9 mouse cellular contexts compared by ENCODE assay signal in the genomic region with DNA sequence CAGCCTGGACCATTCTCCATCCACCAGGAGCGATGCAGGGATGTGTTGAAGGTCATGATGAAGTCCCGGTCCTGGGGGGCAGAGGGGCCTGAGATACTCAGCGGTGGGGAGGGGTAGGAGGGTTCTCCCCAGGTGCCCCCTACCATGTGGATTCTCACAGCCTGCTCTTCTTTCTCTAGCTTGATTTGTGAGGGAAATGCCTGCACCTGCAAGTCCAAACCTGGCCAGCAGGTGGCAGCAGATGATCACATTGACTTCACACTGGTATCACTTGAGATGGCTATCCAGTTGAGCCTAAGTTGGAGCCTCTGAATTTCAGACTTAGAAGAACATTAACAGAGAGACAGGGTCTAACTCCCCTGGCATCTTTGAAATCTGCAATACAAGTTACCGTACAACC. TPM values are rescaled to one million over a fixed set of nuclear protein-coding genes. Genes with fewer than 3 reads are reported as not detected.
DNase-seq lines count a peak whose midpoint lies in the region; ATAC-seq lines count a peak whose summit lies in the region.
"Had no signal": no experiment of that assay in that cellular context is flagged by ENCODE, and none has a peak within 500 bp of the region (broad histone marks: within the 10 kb centered on the region; RNA-seq: fewer than 3 reads in every experiment).

No protein-coding gene starts in this region.

- ATAC-seq in embryonic facial prominence, embryonic 14.5 days (ENCODE audit: low read depth): no peak
- ATAC-seq in neutrophil, adult 5-6 weeks (ENCODE audit: extremely low read depth, insufficient number of reproducible peaks, low FRiP score, poor library complexity, severe bottlenecking): peak; percentile 64

- DNase-seq in B cell, adult 2 months: peak; percentile 88
- peak; percentile 75 to 77 for DNase-seq in adrenal gland, postnatal 4 days (ENCODE audit: low spot score in 2 of 2)
- DNase-seq in embryonic facial prominence, embryonic 14.5 days (ENCODE audit: low spot score): peak; percentile 75
- peak; percentile 50 to 76 for DNase-seq in heart, adult 9 months (ENCODE audit: low spot score in 2 of 2)
- DNase-seq in kidney, postnatal 36 days: peak; percentile 85 to 93
- DNase-seq in lung, adult 18-20 months: peak; percentile 74 to 75
- DNase-seq in testis, postnatal 14 days (ENCODE audit: low spot score): peak; percentile 66

- no peaks in the 10 kb centered on the region for H3K4me1 ChIP-seq in embryonic facial prominence, embryonic 14.5 days (ENCODE audit: control insufficient read depth, insufficient read depth, low read length)

- H3K27me3 ChIP-seq in embryonic facial prominence, embryonic 14.5 days (replicated peaks; ENCODE audit: control insufficient read depth, insufficient read depth, low read length): no peaks in the 10 kb centered on the region
- H3K27me3 ChIP-seq: embryonic facial prominence, embryonic 12.5 days had no signal

- no peak overlapping the region for H3K4me2 ChIP-seq in embryonic facial prominence, embryonic 14.5 days (ENCODE audit: low read depth, low read length)
- H3K4me2 ChIP-seq: embryonic facial prominence, embryonic 12.5 days had no signal

- no peak overlapping the region for H3K27ac ChIP-seq in embryonic facial prominence, embryonic 14.5 days (replicated peaks; ENCODE audit: low read depth, low read length)
- H3K27ac ChIP-seq: embryonic facial prominence, embryonic 12.5 days had no signal

- no peak overlapping the region for H3K4me3 ChIP-seq in embryonic facial prominence, embryonic 14.5 days (ENCODE audit: low read depth, low read length)
- H3K4me3 ChIP-seq: embryonic facial prominence, embryonic 12.5 days had no signal

- no peak overlapping the region for H3K9ac ChIP-seq in embryonic facial prominence, embryonic 14.5 days (ENCODE audit: low read depth, low read length)
- H3K9ac ChIP-seq: embryonic facial prominence, embryonic 12.5 days had no signal

- 0 out of 2 replicates have a peak, but pooled peaks cover 3% of the 10 kb centered on the region for H3K36me3 ChIP-seq in embryonic facial prominence, embryonic 14.5 days (ENCODE audit: control insufficient read depth, insufficient read depth, low read length)

- 48% methylated on average over 4 of the region's 4 CpGs for WGBS in embryonic facial prominence, embryonic 14.5 days

- H3K9me3 ChIP-seq in embryonic facial prominence, embryonic 14.5 days (ENCODE audit: control insufficient read depth, low read length): no peaks in the 10 kb centered on the region

RNA-seq across cellular contexts. Expression of a gene that starts 40.0 kb away (rescaled TPM):
- total RNA-seq in adrenal gland, postnatal 4 days (2021): 10 to 100 TPM in 1 of 2 experiments, 1 to 10 TPM in 1; 7.8 to 13.1 TPM
- 3.6 and 4.7 TPM in 2 replicates for polyA plus RNA-seq in embryonic facial prominence, embryonic 14.5 days (2014; fragmentation: Nextera tagmentation; extraction: Ambion mirVana)
- total RNA-seq in neutrophil, adult 5-6 weeks (2017): not detected in 2 replicates
